Mouse (Mus musculus) adrenal gland, adult 18-20 months (tissue): Measurements from ENCODE around the gene 2810408A11Rik. TPM values are rescaled to one million over a fixed set of nuclear protein-coding genes. Genes with fewer than 3 reads are reported as not detected.
"Not testable (repeated sequence)": the region's sequence is repeated elsewhere in the genome, so short reads cannot be mapped to it uniquely, and the experiment has no call there.

Experiments
- DNase-seq, 2 experiments: peaks; one replicate each; pipeline ENCODE4 v3.0.0; 2021 to 2022; ENCODE audit warnings: low spot score in 2 of 2
- total RNA-seq, 2 experiments: library from RNA; stranded (reverse); gene quantifications; 1 replicate in 1 of 2; 2 replicates in 1 of 2; pipeline ENCODE4 v1.2.3; 2021

The 2810408A11Rik gene
- total RNA-seq, 2 experiments from 2014 or later: 0.29 to 0.86 TPM

DNA sequence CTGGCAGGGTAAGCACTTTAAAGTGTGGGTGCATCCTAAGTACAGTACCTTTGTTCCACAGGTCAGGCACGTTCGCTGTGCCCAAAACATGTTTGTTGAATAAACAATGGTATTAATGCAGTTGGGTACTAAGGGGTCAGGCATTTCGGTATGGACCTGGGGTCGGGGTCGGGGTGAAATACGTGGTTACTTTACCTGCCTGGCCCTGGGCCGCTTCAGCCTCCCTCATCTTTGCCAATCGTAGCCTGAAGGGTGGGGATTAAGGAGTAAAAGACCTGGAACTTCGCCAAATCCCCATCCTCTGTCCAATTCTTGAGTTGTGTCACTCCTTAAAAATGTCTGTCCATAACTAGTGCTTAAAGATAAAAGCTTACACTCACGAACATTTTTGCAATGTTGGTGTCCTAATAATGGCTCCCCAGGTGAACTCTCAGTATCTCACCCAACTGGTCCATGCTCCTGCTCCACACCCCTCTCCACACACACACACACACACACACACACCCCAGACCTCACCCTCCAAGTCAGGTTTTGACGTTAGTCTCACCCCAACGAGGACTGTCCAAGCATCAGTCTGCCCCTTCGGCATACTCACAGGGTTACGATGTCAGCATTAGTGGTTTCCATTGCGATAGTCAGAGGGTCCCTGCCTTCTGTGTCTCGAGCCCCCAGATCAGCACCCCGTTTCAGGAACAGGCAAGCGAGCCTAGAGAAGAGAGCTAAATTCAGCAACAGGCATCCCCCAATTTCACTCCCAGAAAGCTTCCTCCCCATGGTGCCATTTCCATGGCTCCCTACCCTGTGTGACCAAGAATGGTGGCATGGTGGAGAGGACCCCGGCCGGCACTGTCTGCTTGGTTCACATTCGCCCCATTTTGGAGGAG lies 18.8 kb downstream of the 2810408A11Rik start:
- no peak for DNase-seq

DNA sequence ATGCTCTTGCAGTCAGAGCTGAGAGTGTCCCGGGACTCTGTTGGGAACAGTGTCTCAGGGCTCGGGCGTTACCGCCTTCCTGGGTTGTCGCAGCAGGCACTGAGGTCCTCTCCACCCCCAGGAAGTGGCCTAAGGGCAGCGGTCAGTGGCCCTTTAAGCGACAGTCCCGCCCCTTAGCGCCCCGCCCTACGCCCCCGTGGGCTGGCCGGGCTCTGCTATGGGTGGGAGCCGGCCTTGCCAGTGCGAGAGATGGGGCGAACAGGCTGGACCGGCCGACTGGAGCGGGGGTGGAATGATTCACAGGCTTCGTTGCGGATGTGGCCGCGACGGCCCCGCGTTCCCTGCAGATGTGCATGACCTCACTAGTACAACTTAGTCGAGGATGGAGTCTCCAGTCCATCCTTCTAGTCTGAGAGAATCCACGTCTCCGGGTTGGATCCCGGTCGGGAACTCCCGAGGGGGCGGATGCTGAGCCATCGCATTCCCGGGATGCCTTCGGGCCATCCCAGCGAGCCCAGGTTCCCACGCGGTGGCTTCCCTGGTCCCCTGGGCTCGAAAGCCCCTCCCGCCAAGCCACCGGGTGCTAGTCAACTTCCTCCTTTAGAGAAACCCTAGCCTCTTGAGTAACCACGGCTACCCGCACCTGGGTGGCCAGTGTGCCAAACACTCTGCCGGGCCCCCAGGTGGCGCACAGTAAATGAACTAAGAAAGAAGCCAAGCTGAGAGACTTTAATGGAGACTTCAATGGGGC lies 19.8 kb downstream of the 2810408A11Rik start, which contains the start of gene Kctd11:
Kctd11 (minus strand) TSS at position 554 of the 751 bp plus-strand sequence.
- DNase-seq: peak; percentile 91 to 92

DNA sequence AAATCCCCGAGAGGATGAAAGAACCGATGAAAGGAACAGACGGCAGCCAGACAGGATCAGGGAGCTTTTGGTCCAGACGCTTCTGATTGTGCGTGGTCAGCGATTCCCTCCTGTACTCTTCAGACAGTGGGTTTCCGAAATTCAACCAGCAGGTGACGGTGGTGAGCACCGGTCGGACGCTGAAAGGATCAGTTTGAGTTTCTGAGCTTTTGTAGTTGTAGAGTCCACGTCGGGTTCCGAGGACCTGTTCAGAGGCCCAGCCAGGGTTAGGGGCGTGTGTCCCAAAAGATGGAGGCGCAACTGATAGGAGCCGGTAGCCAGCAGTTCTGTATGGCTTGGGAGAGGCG lies 20.3 kb downstream of the 2810408A11Rik start:
- DNase-seq: no peak

DNA sequence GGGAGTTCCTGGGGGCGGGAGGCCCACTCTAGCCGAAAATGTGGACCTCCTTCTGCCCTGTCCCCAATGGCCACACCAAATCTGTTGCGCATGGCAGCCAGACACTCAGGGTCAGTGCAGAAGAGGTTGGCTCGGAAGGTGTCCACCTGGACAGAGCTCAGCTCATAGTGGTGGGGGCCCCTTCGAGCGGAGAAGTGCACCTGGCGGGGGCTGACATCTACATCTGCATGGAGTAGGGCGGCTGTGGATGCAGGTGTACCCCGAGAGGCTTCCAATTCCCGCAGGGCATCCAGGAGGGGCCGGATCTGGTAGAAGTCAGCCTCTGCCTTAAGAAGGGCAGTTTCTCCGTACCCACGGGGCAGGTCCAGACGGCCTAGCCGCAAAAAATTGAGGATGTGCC lies 21.1 kb downstream of the 2810408A11Rik start:
- no peak for DNase-seq

DNA sequence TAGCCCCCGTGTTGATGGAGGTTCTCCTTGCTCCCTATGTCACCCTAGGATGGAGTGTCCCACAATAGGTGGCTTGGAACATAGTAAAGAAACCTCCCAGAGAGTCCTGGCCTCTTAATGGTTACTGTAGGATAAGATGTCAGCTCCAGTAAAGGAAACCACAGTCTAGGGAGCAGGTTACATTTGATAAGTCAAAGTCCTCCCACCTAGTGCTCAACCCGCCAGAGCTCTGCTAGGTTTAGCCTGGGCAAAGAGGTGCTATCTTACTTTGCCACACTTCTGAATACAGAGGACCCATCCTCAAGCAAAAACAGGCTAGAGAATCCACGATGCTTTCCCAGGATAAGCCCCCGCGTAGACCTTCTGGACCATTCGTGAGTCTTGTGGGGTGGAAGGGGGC lies 21.8 kb downstream of the 2810408A11Rik start:
- DNase-seq: no peak

DNA sequence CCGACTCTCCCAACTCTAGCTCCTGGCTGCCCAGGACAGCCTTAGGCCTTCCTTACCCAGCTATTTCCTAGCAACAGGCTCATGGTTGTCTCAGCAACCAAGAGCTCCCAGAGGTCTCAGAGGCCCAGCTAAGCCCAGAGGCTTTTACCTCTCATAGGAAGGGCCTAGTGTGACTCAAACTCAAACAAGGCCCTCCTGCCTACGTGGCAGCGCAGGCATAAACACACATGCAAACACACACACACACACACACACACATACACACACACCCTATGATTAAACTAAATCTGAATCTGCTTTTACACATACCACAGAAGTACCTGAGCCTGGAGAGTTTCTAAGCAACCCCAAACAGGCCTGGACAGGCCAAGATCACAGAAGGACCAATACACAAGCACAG lies 22.4 kb downstream of the 2810408A11Rik start:
- no peak for DNase-seq

DNA sequence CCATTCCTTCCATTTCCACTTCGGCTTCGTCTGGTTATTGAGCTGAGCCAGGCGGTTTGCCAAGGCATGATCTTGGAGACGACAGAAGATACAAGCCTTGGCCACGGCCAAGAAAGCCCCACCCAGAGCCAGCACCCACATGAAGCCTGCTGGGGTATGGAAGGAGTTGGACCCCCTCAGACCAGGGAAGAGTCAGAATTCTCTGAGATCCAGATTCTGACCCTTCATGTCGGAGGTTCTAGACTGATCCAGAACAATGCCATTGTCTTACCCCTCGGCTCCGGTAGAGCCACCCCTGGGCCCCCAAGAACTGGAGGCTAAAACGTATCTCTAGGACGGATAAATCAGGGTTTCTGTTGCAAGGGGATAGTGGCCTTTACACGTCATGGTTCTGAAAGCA lies 22.9 kb downstream of the 2810408A11Rik start, which contains the start of gene Tmem95:
Tmem95 (minus strand) TSS at position 141 of the 400 bp plus-strand sequence.
- no peak for DNase-seq

DNA sequence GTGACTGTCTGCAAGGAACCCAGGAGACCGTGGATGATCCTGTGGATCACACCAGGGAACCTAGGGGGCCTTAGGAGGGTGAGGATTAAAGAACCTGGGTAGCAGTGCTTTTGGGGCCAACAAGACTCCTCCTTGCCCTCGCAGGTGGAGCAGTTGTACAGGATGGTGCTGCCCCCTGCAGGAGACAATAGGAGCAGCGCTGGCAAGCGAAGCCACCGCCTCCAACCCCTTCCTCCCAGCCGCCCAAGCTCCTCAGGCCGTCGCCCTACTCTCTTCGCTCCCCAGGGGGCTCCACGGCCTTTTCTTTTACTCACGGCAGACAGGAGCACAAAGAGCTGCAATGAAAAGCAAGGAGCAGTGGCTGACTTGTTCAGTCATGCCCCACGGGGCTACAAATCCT lies 23.9 kb downstream of the 2810408A11Rik start:
- peak; percentile 85 for DNase-seq

DNA sequence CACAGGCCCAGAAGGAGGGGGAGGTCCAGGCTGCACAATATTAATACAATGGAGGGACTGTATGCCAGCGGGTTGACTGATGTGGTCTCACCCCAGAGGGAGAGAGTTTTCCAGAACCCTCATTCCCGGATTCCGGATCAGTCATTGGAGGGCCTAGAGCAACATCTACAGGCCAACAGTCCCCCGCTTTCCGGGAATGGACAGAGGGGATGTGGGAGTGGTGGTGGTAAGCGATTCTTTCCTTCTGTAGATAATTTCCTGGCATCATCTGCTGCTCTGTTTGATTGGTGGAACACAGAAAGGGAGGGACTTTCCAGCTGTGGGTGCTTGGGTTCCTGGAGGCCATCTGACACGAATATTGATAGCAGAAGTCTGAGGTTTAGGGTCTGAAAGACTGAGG lies 24.6 kb downstream of the 2810408A11Rik start:
- DNase-seq: no peak

DNA sequence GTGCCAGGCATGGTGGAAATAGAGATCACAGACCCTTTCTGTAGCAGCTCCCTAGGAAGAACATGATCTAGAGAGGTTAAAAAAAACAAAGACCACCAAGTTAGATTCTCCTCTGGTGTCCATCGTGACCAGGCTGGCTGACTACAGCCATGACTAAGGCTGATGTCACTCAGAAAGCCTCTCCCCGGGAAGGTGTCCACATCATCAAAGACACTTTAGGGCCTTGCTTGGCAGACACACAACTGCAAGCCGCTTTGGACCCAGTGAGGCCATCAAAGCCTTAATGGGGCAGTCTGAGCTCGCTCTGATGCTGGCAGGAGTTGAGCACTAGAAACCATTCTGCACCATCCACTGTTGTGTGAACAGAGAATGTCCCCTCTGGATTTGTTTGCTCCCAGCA lies 28.3 kb downstream of the 2810408A11Rik start:
- no peak for DNase-seq

DNA sequence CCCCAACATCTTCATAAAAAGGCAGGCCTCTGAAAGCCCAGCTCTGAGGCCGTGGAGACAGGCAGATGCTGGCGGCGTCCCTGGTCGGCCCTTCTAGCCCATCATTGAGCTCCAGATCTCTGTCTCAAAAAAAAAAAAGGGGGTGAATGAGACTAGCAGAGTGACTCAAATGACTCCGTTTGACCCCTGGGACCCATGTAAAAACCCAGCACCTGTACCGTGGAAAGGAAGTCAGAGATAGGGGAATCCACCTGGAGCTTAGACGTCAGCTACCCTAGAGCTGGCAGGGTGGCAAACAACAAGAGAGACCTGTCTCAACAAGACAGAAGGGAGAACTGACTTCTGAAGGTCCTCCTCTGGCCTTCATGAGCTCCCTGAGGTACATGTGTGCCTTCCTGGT lies 29.0 kb downstream of the 2810408A11Rik start:
- no peak for DNase-seq

DNA sequence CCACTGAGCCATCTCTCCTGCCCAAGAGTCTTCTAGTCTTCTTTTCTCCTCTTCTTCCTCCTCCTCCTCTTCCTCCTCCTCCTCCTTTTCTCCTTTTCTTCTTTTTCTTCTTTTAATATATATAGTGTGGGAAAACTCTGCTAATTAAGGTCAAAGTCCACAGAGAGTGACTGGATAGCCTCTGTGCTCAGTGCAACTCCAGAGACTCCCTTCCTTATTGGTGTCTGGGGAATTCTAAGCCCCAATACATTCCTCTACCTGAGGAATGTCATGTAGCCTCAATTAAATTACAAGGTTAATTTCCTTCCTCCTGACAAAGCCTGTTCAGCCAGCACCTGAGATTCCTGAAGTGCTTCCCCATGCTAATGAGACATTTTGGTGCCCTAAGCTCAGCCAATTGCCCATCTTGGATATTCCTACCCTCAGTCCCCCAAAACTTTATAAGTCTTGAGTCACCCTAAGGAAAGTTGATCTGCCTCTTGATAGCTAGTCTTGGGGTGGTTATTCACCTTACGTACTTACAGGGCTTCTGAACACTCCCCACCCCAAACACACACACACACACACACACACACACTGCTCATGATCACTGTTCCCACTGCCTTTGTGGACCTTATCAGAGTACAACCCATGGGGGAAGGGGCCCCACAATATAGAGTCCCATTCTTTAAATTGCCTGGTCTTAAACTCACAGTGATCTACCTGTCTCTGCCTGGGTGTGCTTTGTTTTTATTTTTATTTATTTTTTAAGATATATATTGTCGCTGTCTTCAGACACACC lies 30.3 kb downstream of the 2810408A11Rik start:
- DNase-seq: no peak

DNA sequence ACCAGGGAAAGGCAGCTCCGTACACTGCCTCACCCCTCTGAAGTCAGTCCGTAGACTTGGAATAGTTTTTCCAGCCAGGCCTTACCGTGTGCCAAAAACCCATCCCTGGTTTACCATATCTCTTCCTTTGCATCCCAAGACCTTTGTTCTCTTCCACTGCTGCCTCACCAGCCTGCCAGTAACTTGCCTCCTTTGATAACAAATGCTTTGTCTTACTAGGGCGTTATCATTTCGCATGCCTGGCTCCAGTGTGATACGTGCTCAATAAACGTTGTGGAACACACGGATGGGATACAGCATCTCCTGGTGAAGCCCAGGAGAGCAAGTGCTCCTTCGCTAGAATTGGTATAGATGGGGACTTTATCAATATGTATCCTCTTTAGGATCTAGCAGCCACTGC lies 33.5 kb downstream of the 2810408A11Rik start:
- no peak for DNase-seq

DNA sequence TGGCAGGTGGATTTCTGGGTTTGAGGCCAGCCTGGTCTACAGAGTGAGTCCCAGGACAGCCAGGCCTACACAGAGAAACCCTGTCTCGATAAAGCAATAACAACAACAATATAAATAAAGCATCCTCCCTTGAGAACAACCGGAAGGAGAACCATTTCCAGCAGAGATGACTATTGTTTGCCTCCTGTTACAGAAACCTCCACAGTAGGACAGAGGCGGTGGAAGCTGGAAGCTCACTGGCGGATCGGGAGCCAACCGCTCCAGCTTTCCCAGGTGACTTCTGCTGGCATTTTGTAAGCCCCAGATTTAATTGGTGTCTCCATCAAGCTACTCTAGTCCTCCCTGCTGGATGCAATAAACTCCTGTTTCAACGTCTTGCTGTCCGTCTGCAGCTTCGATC lies 35.2 kb downstream of the 2810408A11Rik start:
- DNase-seq: no peak

DNA sequence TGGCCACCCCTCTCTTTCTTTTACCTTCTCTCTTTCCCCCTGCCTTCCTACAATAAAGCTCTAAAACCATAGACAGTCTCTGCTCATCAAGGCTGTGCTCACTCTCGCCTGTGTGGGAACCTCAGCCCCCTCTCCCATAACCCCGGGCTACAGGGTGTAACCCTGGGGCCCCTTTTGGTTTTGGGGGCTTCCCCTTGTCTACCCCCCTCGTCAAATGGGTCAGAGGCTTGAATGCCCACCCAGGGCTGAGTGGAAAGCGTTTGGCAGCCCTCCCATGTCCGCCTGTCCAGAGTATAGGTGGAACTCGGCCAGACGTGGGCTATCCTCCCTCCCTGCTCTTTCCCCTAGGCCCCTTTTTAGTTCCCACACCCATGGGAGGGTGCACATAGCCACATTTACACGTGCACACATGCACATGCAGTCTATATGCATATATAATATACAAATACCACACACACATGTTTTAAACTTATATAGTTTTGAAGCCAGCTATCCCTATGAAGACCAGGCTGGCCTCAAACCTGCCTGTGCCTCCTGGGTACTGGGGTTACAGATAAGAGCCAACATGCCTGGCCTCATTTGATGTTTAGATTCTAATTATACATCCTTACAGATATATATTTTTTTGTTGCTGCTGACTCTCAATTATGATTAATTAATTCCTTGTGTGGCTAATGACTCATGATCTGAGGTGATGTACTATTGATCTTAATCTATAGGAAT lies 36.5 kb downstream of the 2810408A11Rik start:
- DNase-seq: no peak

DNA sequence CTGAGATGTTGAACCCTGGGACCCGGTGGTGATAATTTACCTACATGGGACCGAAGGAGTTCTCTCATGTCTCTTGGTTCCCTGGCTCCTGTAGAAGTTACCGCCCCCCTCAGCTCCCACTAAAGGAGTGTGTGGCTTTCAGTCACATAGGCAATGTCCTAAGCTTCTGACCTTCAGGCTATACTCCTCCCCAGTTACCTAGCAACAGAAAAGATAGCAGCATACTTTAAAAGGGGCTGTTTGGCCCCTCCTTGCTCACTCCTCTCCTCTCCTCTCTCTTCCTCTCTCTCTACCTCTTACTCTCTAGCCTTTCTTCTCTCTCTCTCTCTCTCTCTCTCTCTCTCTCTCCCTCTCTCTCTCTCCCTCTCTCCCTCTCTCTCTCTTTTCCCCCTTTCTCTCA lies 37.1 kb downstream of the 2810408A11Rik start:
- DNase-seq: not testable (repeated sequence)

DNA sequence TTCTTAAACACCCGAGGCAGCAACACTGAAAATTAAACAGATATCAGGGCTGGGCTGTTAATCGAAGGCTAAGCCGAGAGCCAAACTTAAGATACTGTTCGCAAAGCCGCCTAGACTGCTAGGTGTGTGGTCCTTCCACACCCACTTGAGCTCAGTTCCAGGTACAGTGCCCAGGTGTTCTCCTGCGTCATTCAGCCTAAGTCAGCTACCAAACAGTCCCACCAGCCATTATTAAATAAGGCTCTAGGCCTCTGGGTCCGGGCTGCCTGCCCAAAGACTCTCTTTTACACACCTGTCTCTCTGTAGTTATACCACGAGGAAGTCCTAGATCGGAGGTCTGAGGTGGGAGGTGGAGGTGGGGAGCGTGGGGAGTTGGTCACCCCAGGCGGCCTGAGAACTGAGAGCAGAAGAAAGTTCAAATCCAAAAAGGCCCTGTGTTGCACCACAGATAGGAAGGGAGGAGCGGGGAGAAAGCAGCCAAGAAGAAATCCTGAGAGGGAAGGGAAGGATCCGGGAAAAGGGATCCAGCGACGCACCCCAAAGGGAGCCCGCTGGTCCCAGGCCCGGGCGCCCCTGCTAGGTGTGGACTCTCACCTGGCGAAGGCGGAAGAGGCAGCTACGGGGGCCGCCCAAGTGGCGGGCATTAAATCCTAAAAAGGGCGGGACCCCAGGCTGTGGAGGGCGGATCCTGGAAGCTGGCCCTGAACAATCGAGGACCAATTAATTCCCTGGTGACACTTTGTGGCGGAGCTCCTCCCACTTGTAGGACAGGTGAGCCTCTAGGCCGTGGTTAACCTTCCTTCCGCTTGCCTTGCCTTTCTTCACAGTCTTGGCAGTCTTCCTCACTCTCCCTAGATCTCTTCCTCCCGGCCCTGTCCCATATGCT lies 42.4 kb downstream of the 2810408A11Rik start, which contains the start of gene Tnk1:
Tnk1 (minus strand) TSS at position 618 of the 886 bp plus-strand sequence.
- DNase-seq: no peak

DNA sequence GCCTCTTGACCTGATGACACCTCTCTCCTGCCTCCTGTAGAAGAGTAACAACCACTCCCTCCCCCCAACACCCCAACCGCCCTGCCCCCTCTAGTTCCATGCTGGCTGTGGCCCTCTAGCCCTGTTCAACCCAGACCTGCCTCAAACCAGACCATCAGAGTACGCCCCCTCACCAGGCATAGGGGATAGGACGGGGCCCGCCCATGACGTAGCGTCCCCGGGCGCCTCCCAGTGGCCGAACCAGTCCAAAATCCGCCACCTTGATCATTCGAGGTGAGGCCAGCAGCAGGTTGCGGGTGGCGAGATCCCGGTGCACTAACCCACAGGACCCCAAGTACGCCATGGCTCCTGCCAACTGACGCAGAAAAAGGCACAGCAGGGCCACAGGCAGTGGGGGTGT lies 45.4 kb downstream of the 2810408A11Rik start:
- peak in 1 of 2 experiments; percentile 63 for DNase-seq

DNA sequence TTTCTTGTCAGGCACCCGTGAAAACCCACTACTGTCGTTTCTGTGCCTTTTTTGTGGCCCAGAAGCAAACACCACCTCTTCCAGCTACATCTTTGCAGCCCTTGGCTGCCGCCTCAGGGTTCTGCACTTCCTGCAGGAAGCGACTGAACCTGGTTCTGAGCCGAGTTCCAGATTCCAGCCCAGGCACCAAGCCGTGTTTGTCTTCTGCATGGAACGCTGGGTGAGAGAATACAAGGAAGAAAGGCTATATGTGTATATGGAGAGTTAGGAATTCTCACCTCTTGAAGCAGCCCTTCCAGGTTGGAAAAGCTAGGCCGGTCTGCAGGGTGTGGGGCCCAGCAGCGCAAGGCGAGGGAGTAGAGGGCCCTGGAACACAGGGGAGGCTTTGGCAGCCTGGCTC lies 46.1 kb downstream of the 2810408A11Rik start:
- no peak for DNase-seq

DNA sequence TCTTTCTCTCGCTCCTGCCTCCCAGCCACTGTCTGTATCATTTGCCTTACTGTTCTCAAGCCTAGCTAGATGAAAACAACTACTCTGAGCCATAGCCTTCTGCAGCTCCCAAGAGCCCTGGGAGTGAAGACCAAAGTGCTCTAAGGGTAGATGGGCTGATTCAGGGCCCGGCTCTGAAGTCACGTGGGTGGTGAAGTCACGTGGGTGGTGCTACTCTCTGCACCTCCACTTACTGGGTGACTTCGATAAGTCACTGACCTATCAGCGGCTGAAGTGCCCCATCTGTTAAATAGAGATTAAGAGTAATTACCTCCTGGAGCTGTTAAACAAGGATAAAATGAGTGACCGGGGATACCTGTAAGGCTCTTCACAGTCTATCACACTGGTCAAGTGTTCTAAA lies 46.8 kb downstream of the 2810408A11Rik start:
- no peak for DNase-seq
